Mouse (Mus musculus): ENCODE data around the gene Nfatc2. TPM values are rescaled to one million over a fixed set of nuclear protein-coding genes. Genes with fewer than 3 reads are reported as not detected.

The Nfatc2 gene
- polyA plus RNA-seq, 1 experiment from 2014 or later = 1.7 TPM

GRCm38 (mm10) chr2:168626385-168626784 lies 24.9 kb upstream of the Nfatc2 start:
- H3K9ac ChIP-seq = 0 out of 2 replicates have a peak overlapping the region, but pooled peaks have one; percentile 6

DNA sequence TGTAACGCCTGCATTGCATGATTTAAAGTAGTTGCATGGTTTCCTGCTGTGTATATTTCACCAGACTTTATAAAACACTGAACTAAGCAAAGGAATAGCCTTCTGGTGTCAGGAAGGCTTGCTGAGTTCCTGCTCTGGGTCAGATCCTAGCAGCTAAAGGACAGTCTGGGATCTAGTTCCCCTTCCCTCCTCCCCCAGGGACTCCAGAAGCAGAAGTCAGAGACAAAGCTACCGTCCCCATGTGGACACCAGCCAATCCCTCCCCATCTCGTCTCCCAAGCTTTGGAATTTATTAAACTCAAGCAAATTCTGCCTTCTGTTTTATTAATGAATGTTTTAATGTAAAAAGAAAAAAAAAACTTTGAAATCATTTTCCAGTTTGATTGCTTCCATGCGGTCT lies 23.6 kb upstream of the Nfatc2 start:
- Histone ChIP-seq H3K4me2 (no peak overlapping the region), H3K9ac (no peak overlapping the region), H3K4me3 (no peak overlapping the region), H3K9me3 (0 out of 2 replicates have a peak, but pooled peaks cover 5% of the 10 kb centered on the region), H3K27ac (no peak overlapping the region), H3K36me3 (peaks cover 5% of the 10 kb centered on the region), H3K4me1 (replicated peaks) (peaks cover 30% of the 10 kb centered on the region), H3K27me3 (no peaks in the 10 kb centered on the region)
- WGBS = 66% methylated on average over 4 of the region's 4 CpGs
- no peak for ATAC-seq (ENCODE audit: low FRiP score)

More at GRCm38 (mm10) chr2:168626385-168626784, 24.9 kb upstream of the Nfatc2 start:
- WGBS = 33% methylated on average over 9 of the region's 9 CpGs
- H3K27ac ChIP-seq = peak overlapping the region; percentile 89
- peaks cover 30% of the 10 kb centered on the region for H3K4me1 ChIP-seq (replicated peaks)
- ATAC-seq (ENCODE audit: low FRiP score) = peak; percentile 77
- H3K4me2 ChIP-seq = no peak overlapping the region
- no peak overlapping the region for H3K4me3 ChIP-seq
- 0 out of 2 replicates have a peak, but pooled peaks cover 5% of the 10 kb centered on the region for H3K9me3 ChIP-seq
- peaks cover 5% of the 10 kb centered on the region for H3K36me3 ChIP-seq
- H3K27me3 ChIP-seq = no peaks in the 10 kb centered on the region

- no peak overlapping the region for H3K4me2 ChIP-seq
- WGBS = 79% methylated on average over 11 of the region's 11 CpGs
- H3K9ac ChIP-seq = no peak overlapping the region
- no peaks in the 10 kb centered on the region for H3K27me3 ChIP-seq
- H3K4me1 ChIP-seq (replicated peaks) = peaks cover 20% of the 10 kb centered on the region
- peaks cover 5% of the 10 kb centered on the region for H3K36me3 ChIP-seq
- no peak overlapping the region for H3K4me3 ChIP-seq
- no peak for ATAC-seq (ENCODE audit: low FRiP score)
- H3K27ac ChIP-seq = no peak overlapping the region
- H3K9me3 ChIP-seq = 0 out of 2 replicates have a peak, but pooled peaks cover 5% of the 10 kb centered on the region
These were observed 19.8 kb upstream of the Nfatc2 start for GRCm38 (mm10) chr2:168621111-168621802.

- H3K36me3 ChIP-seq = peaks cover 5% of the 10 kb centered on the region
- H3K4me2 ChIP-seq = no peak overlapping the region
- H3K27me3 ChIP-seq = no peaks in the 10 kb centered on the region
- H3K9me3 ChIP-seq = no peaks in the 10 kb centered on the region
- peaks cover 17% of the 10 kb centered on the region; the same call in 1 of the 2 replicates for H3K4me1 ChIP-seq (replicated peaks)
- no peak overlapping the region for H3K9ac ChIP-seq
- H3K27ac ChIP-seq = peak overlapping the region; percentile 6; the same call in 1 of the 2 replicates
- ATAC-seq (ENCODE audit: low FRiP score) = no peak
- no peak overlapping the region for H3K4me3 ChIP-seq
- WGBS = 75% methylated on average over 15 of the region's 15 CpGs
These were observed 16.8 kb upstream of the Nfatc2 start for GRCm38 (mm10) chr2:168618205-168618717.

DNA sequence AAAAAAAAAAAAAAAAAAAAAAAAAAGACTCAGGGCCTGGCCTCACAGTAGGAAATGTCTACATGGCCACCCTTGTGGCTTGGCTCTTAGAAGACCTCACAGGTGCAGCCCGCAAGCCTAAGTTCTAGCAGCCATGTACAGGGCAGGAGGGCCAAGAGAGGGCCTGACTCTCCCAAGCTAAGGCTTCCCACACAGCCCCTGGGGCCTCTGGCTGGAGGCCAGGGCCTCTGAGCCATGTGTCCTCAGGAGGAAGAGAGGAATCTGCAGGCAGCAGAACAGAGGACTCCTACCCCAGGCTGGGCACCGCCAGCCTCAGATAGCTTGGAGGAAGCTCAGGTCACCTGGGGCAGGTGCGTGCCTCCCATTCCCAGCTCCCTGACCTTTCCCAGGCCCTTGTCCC lies 13.7 kb upstream of the Nfatc2 start:
- Histone ChIP-seq H3K4me2 (no peak overlapping the region), H3K36me3 (no peaks in the 10 kb centered on the region), H3K9me3 (no peaks in the 10 kb centered on the region), H3K4me1 (replicated peaks) (peaks cover 18% of the 10 kb centered on the region), H3K27me3 (0 out of 2 replicates have a peak, but pooled peaks cover 8% of the 10 kb centered on the region), H3K27ac (no peak overlapping the region), H3K9ac (no peak overlapping the region), H3K4me3 (no peak overlapping the region)
- ATAC-seq (ENCODE audit: low FRiP score) = no peak
- 77% methylated on average over 3 of the region's 3 CpGs for WGBS

DNA sequence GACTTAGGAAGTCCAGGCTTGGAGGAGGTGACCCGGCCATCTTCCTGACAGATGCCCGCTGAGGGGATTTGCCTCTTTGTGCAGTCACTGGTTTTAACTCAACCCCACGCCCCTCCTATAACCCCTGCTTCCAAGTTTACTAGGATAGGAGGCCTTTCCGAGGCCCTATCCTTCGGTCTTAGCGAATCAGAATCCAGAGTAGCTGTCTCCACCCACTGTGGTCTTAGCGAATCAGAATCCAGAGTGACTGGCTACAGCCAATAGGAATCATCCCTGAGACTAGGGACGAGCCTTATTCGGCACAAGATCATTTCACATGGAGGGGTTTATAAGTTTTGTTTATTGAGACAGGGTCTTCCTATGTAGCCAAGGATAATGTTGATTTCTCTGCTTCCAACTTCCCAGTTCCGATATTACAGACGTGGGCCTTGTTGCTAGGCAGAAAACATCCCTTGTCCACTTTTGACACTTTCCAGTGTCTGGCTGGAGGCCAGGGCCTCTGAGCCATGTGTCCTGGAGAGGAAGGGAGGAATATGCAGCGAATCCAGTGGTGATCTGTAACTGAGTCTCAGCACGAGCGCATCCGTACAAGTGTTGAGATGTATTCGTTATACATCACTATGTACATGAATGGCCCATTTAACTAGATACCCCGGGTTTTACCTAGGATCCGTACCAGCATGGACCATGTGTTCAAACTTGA lies 12.9 kb upstream of the Nfatc2 start:
- Histone ChIP-seq H3K4me2 (no peak overlapping the region), H3K27me3 (0 out of 2 replicates have a peak, but pooled peaks cover 8% of the 10 kb centered on the region), H3K36me3 (no peaks in the 10 kb centered on the region), H3K9me3 (no peaks in the 10 kb centered on the region), H3K4me3 (no peak overlapping the region), H3K27ac (no peak overlapping the region), H3K4me1 (replicated peaks) (peaks cover 26% of the 10 kb centered on the region), H3K9ac (no peak overlapping the region)
- 78% methylated on average over 18 of the region's 18 CpGs for WGBS
- ATAC-seq (ENCODE audit: low FRiP score) = no peak

DNA sequence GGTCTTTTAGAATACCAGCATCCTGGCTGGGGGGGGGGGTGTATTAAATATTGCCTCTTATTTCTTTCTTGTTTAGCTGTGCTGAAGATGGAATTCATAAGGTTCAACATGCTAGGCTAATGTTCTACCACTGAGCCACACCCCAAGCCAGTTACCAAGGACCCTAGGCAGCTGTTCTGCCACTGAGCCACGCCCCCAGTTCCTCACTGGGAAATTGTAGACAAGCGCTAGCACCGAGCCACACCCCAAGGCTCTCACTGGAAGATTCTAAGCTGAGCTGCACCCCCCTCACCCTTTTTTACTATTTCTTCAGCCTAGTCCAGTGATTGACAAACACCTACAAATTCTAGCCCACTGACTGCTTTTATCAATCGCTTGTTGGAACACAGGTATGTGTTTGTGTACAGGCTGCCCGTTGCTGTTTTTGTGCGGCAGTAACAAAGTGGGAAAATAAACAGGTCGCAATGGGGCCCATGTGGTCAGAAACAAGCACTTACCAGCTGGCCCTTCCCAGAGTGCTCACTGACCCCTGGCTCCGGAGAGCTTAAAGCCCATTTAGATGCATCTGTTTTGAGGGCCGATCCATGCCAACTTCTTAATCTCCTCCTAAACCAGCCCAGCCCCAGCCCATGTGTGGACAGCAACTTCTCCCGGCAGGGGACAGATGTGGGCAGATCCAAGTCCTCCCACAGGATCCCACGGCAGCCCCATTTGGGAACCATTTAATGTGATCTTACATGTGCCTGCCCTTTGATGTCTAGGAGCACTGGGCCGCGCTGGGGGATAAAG lies 11.8 kb upstream of the Nfatc2 start:
- no peak overlapping the region for H3K4me3 ChIP-seq
- ATAC-seq (ENCODE audit: low FRiP score) = no peak
- H3K9me3 ChIP-seq = no peaks in the 10 kb centered on the region
- H3K36me3 ChIP-seq = no peaks in the 10 kb centered on the region
- no peak overlapping the region for H3K27ac ChIP-seq
- 0 out of 2 replicates have a peak, but pooled peaks cover 8% of the 10 kb centered on the region for H3K27me3 ChIP-seq
- no peak overlapping the region for H3K4me2 ChIP-seq
- peaks cover 28% of the 10 kb centered on the region for H3K4me1 ChIP-seq (replicated peaks)
- WGBS = 60% methylated on average over 13 of the region's 13 CpGs
- H3K9ac ChIP-seq = no peak overlapping the region

- 83% methylated on average over 3 of the region's 3 CpGs for WGBS
These were observed 9.5 kb upstream of the Nfatc2 start for GRCm38 (mm10) chr2:168610941-168611340.

GRCm38 (mm10) chr2:168609653-168610248 lies 8.3 kb upstream of the Nfatc2 start:
- ATAC-seq (ENCODE audit: low FRiP score) = no peak
- Histone ChIP-seq H3K9me3 (no peaks in the 10 kb centered on the region), H3K4me2 (no peak overlapping the region), H3K36me3 (no peaks in the 10 kb centered on the region), H3K9ac (no peak overlapping the region), H3K4me1 (replicated peaks) (peaks cover 20% of the 10 kb centered on the region), H3K4me3 (no peak overlapping the region), H3K27me3 (peaks cover 25% of the 10 kb centered on the region; the same call in 1 of the 2 replicates), H3K27ac (no peak overlapping the region)
- WGBS = 43% methylated on average over 6 of the region's 6 CpGs

More at GRCm38 (mm10) chr2:168610941-168611340, 9.5 kb upstream of the Nfatc2 start:
- H3K27ac ChIP-seq = no peak overlapping the region
- H3K4me1 ChIP-seq (replicated peaks) = peaks cover 20% of the 10 kb centered on the region
- H3K9ac ChIP-seq = no peak overlapping the region
- no peaks in the 10 kb centered on the region for H3K36me3 ChIP-seq
- no peak overlapping the region for H3K4me2 ChIP-seq
- H3K27me3 ChIP-seq = peaks cover 17% of the 10 kb centered on the region; the same call in 1 of the 2 replicates
- no peak overlapping the region for H3K4me3 ChIP-seq
- no peak for ATAC-seq (ENCODE audit: low FRiP score)
- H3K9me3 ChIP-seq = no peaks in the 10 kb centered on the region

GRCm38 (mm10) chr2:168608125-168608564 lies 6.7 kb upstream of the Nfatc2 start:
- Histone ChIP-seq H3K27me3 (peaks cover 42% of the 10 kb centered on the region), H3K4me3 (no peak overlapping the region), H3K4me2 (no peak overlapping the region), H3K4me1 (replicated peaks) (peaks cover 24% of the 10 kb centered on the region), H3K9ac (no peak overlapping the region), H3K36me3 (no peaks in the 10 kb centered on the region), H3K9me3 (no peaks in the 10 kb centered on the region), H3K27ac (no peak overlapping the region)
- 71% methylated on average over 9 of the region's 9 CpGs for WGBS
- no peak for ATAC-seq (ENCODE audit: low FRiP score)

DNA sequence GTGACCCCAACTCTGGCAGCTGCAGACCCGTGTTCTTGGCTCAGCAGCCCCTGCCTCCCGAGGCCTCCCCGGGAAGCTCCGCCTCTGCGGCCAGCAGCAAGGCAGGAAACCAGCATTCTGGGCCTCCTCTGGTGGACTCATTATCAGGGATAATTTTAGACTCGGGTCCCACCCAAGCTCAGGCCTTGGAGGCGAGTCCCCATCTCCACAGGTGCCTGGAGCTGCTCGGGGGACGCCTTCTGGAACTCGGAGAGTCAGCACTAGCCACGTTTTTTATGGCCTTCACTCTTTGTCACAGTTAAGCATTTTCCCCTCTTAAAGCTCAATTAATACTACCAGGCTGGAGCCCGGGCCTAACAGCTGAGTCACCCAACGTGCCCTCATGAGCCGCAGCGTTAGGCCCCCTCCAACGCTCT lies 3.2 kb upstream of the Nfatc2 start:
- Histone ChIP-seq H3K9me3 (no peaks in the 10 kb centered on the region), H3K4me2 (no peak overlapping the region), H3K4me3 (no peak overlapping the region), H3K4me1 (replicated peaks) (peaks cover 50% of the 10 kb centered on the region), H3K27ac (no peak overlapping the region), H3K9ac (no peak overlapping the region), H3K36me3 (no peaks in the 10 kb centered on the region), H3K27me3 (peaks cover 61% of the 10 kb centered on the region)
- ATAC-seq (ENCODE audit: low FRiP score) = no peak
- WGBS = 52% methylated on average over 16 of the region's 16 CpGs

All from hindbrain, embryonic 13.5 days (tissue).